Mouse (Mus musculus) E14TG2a.4 (cell line): ENCODE measurements around the gene Cdca4.
A peak's percentile ranks its signal among the peaks of the same experiment; 100 is the strongest.
"Not testable (repeated sequence)": the region's sequence is repeated elsewhere in the genome, so short reads cannot be mapped to it uniquely, and the experiment has no call there.

Source experiments
- H3K27me3 ChIP-seq: 2 replicates; pipeline ENCODE4 v1.6.1; 2014; ENCODE audit warnings: low read length, control low read depth; ENCODE audit not compliant: insufficient read depth
- H3K36me3 ChIP-seq: 2 replicates; pipeline ENCODE4 v1.6.1; 2014; ENCODE audit warnings: low read length, control low read depth; ENCODE audit not compliant: insufficient read depth
- H3K4me1 ChIP-seq: replicated peaks from 2 replicates; pipeline ENCODE4 v1.6.1; 2014; ENCODE audit warnings: low read depth, low read length, control low read depth
- H3K4me3 ChIP-seq: replicated peaks from 2 replicates; pipeline ENCODE4 v1.5.1; 2014; ENCODE audit warnings: mild to moderate bottlenecking, low read length
- H3K9me3 ChIP-seq: 2 replicates; pipeline ENCODE4 v1.6.1; 2014; ENCODE audit warnings: low read length, control low read depth
- CTCF ChIP-seq: conservative IDR thresholded peaks from 2 replicates; pipeline ENCODE4 v1.5.1; 2014; ENCODE audit warnings: low read length
- NANOG ChIP-seq: IDR thresholded peaks from 2 replicates; pipeline ENCODE4 v1.6.1; 2014; ENCODE audit warnings: borderline replicate concordance, low read length, mixed read lengths
- POU5F1 ChIP-seq: IDR thresholded peaks from 2 replicates; pipeline ENCODE4 v1.6.1; 2014; ENCODE audit warnings: low read length, borderline replicate concordance

Gene Cdca4

DNA sequence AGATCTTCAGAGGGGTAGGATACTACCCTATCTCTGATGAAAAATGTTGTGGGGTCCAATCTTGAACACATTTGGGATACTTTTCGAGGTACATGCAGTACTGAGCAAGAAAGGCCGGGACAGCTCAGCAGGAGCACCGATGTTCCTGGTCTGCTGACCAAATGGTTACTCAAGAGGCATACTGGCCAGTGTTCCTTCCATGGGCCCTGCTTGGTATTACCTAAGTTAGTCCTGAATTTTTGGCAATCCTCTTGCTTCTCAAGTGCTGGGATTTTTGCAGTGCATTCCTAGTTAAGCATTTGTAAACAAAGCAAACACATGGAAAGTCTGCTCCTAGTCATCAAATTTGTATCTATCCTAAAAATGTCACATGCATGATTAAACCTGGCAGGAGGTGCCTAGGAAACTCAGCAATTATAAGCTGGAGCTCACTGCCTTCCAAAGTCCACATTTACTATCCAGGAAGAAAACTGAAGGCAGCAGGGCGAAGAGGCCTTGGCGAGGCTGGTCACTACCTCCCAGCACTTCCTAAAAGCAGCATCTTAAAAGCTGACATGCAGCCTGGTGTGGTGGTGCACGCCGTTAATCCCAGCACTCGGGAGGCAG lies 10.1 kb downstream of the Cdca4 start:
- TF ChIP-seq NANOG (no peak), POU5F1 (no peak), CTCF (no peak)

DNA sequence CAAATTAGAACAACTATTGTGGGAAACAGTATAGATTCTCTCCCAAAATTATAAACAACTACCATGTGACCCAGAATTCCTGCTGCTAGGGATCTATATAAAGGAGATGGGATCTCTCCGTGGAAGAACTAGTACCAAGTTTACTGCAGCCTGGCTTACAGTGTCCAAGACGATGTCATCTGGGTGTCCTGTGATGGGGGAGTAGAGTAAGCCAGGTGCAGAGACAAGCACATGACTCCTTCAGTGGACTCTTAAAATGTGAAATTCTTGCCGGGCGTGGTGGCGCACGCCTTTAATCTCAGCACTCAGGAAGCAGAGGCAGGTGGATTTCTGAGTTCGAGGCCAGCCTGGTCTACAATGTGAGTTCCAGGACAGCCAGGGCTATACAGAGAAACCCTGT lies 12.4 kb downstream of the Cdca4 start:
- peaks cover 64% of the 10 kb centered on the region for H3K4me1 ChIP-seq
- H3K36me3 ChIP-seq: peaks cover 98% of the 10 kb centered on the region
- H3K27me3 ChIP-seq, H3K4me3 ChIP-seq, H3K9me3 ChIP-seq: not testable (repeated sequence)

More for the DNA sequence above, 10.1 kb downstream of the Cdca4 start:
- no peaks in the 10 kb centered on the region for H3K27me3 ChIP-seq
- H3K9me3 ChIP-seq: no peaks in the 10 kb centered on the region
- no peak overlapping the region for H3K4me3 ChIP-seq
- peaks cover 84% of the 10 kb centered on the region for H3K4me1 ChIP-seq
- peaks cover 96% of the 10 kb centered on the region for H3K36me3 ChIP-seq

DNA sequence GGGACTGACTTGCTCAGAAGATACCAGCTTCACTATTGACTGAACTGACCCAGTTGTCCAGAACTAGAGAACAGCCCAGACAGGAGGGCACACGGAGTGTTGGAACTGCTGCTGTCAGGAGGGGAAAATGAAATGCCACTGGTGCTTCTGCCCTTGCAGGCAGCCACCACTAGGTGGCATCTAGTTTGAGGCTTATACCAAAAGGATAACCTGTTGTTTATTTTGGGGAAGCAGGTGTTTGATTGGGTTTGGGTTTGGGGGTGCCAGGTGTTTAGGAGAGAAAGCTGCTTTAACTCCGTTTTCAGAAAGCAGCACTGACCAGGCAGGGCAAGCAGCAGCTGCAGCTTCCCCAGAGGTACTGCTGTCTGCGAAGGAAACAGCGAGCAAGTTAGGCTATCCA lies 12.9 kb downstream of the Cdca4 start:
- Histone ChIP-seq H3K9me3 (no peaks in the 10 kb centered on the region), H3K4me1 (peaks cover 59% of the 10 kb centered on the region), H3K36me3 (peaks cover 97% of the 10 kb centered on the region), H3K4me3 (no peak overlapping the region), H3K27me3 (no peaks in the 10 kb centered on the region)
- TF ChIP-seq CTCF (peak; percentile 97), POU5F1 (no peak)

DNA sequence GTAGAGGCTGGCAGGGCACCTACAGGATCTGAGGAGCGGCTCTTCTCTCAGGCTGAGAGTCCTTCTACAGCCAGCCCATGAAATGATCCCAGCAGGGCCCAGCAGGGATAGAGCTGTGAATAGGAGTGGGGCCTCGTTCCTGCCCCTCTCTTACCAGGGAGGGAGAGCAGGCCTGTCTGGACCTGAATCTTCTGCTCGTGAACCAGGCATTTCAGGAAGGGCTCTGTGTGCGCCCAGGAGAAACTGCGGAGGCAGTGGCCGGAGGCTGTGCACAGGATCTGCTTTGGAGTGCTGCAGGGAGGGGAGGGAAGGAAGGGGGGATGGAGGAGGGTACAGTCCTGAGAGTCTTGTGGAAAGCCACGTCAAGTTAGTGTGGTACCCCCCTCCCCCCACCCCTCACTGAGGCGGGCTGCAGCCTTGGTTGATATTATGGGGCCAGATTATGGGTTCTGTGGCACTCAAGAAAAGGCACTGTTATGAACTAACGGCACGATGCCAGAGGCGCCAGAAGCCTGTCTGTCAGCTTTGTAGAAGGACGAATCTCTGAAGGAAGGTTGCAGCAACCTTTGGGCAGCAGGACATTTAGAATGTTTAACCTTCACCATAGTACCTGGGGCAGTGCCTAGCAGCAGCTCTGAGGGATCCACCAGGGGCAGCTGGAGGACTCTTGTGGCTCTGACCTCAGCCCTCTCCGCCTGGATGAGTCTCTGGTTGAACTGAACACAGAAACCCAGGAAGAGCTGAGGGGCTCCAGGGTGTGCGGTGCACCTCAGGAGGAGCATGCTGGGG lies 14.3 kb downstream of the Cdca4 start:
- Histone ChIP-seq H3K9me3 (no peaks in the 10 kb centered on the region), H3K4me1 (peaks cover 59% of the 10 kb centered on the region), H3K36me3 (peaks cover 89% of the 10 kb centered on the region), H3K4me3 (no peak overlapping the region), H3K27me3 (peaks cover 12% of the 10 kb centered on the region)
- TF ChIP-seq POU5F1 (no peak), NANOG (no peak), CTCF (no peak)

DNA sequence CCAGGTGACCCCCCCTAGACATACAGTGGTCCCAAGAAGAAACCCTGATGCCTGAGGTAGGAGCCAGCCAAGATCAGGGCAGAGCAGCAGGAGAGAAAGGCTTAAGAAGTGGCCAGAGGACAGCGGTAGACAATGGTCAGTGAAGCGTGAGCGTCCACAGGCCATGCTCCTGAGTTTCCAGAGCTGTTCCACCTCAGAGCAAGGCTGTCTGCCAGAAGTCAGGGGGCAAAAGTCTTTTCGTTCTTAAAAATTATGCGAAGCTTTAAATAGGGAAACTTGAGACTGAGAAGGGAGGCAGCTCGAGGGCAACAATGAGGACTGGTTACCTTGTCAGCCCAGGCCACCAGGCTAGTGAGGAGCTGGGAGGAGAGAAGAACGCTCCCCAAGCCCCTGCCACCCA lies 15.9 kb downstream of the Cdca4 start:
- Histone ChIP-seq H3K36me3 (peaks cover 74% of the 10 kb centered on the region), H3K4me1 (peaks cover 57% of the 10 kb centered on the region), H3K27me3 (peaks cover 22% of the 10 kb centered on the region), H3K9me3 (no peaks in the 10 kb centered on the region), H3K4me3 (no peak overlapping the region)
- TF ChIP-seq NANOG (no peak), CTCF (no peak), POU5F1 (no peak)

DNA sequence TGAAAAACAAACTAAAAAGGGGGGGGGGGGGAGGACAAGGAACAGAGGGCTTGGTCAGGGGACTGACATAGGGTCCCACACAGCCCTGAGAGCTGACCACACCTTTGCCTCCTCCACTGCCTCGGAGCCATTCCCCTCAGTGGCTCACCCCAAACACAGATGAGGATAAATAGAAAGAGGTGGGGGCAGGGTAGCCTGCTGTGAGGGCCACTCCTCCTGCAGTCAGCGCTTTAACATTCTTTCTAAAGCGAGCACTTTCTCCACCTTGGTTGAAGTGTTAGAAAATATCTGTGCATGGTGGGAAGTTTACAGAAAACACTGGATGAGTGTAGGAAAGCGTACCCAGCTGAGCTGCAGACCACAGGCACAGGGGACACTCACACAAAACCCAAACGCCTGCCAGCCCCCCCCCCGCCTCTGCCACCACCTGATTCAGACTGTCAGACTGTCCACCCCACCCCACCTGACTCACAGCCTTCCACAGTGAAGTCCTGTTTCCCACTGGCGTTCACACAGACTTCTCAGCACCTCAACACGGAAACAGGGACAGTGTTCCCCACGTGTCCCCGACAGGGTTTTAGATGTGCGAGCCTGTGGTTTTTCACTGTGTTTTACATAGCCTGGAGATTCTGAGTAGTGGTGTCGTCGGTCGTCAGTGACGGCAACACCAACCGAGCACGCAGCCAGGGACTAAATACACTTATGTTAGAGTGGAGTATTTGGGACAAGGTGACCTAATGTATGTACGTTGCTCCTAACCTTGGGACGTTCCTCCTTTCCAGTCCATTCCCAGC lies 18.9 kb downstream of the Cdca4 start:
- TF ChIP-seq NANOG: no peak
- no peak for TF ChIP-seq POU5F1
- no peak for TF ChIP-seq CTCF
- Histone ChIP-seq H3K27me3 (peaks cover 40% of the 10 kb centered on the region), H3K4me3 (peak overlapping the region; percentile 86; the same call in 1 of the 2 replicates)

DNA sequence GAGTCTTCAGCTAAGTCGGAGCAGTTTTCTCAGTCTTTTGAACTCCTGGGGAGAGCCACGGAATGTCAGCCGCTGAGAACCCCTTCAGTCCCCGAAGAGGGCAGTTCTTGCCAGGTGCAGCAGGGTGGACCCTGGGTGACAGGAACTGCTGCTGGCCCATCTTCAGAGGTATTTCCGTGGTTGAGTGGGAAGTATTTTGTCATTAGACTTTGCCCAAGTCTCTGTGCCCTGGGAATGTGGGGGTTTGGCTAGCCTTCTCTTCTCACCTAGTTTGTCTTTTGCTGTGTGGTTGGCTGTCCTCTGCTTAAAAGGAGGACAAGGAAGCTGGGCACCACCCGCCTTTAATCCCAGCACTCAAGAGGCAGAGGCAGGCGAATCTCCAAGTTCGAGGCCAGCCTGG lies 19.6 kb downstream of the Cdca4 start:
- TF ChIP-seq NANOG (no peak), CTCF (no peak), POU5F1 (no peak)

More for the DNA sequence above, 18.9 kb downstream of the Cdca4 start:
- H3K36me3 ChIP-seq: peaks cover 43% of the 10 kb centered on the region
- H3K4me1 ChIP-seq: peaks cover 48% of the 10 kb centered on the region
- no peaks in the 10 kb centered on the region for H3K9me3 ChIP-seq

DNA sequence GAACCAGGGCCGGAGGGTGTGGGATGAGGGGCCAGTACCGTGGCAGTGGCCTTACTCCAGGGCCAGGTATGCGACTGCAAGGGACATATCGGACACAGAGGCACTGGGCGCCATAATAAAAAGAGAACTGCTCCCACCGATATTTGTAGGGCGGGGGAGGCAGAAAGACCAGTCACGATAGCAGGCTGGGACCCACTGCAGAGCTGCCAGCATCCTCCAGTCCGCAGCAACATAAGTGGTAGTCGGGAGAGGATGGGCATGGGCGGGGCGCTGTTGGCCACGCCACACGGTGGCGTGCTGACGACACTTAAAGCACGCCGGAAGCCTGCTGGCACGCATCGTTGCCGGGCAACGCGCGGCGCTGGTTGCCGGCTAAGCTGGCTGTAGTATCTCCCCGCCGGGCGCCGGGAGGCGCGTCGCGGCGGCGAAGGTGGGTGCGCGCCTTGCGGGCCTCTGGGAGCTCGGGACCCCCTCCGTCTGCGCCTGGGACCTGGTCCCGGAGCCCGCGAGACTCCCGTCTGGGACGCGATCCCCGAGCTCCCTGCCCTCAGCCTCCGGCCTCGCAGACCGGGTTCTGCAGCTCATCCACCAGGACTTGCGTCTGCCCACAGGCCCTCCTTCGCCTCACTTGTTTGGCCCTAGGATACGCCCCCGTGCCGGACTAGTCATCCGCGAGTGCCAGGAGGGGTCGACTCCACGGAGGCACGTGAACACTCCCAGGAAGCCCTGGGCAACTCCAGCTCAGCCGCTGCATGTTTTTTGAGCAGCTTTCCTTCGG lies 20.4 kb downstream of the Cdca4 start, which contains the start of gene Clba1:
TSS of gene Clba1 (plus strand) at position 351 of the 778 bp plus-strand sequence.
- no peaks in the 10 kb centered on the region for H3K9me3 ChIP-seq
- no peak for TF ChIP-seq CTCF
- TF ChIP-seq NANOG: no peak
- TF ChIP-seq POU5F1: no peak
- H3K4me1 ChIP-seq: peaks cover 40% of the 10 kb centered on the region
- H3K36me3 ChIP-seq: peaks cover 28% of the 10 kb centered on the region
- H3K4me3 ChIP-seq: peak within 1 kb of the TSS; percentile 86
- peaks cover 52% of the 10 kb centered on the region for H3K27me3 ChIP-seq

More for the DNA sequence above, 19.6 kb downstream of the Cdca4 start:
- H3K27me3 ChIP-seq: peaks cover 46% of the 10 kb centered on the region
- no peaks in the 10 kb centered on the region for H3K9me3 ChIP-seq
- peaks cover 36% of the 10 kb centered on the region for H3K36me3 ChIP-seq
- peak overlapping the region; percentile 86 for H3K4me3 ChIP-seq
- H3K4me1 ChIP-seq: peaks cover 42% of the 10 kb centered on the region
